Mouse (Mus musculus) olfactory bulb, adult 2 months (tissue): ENCODE results near the gene Dhrs1.

Experiments
- CTCF ChIP-seq: fragments of 200-500 bp; IDR thresholded peaks from 2 replicates; pipeline ENCODE4 v1.5.1; 2012; ENCODE audit warnings: low read depth, mild to moderate bottlenecking, low read length, moderate library complexity; ENCODE audit not compliant: insufficient read depth
- POLR2A ChIP-seq: fragments of 200-500 bp; IDR thresholded peaks from 2 replicates; pipeline ENCODE4 v1.6.1; 2012; ENCODE audit warnings: mild to moderate bottlenecking, low read depth, low read length, moderate library complexity; ENCODE audit not compliant: insufficient read depth

- no peak for TF ChIP-seq CTCF
- no peak for TF ChIP-seq POLR2A
These were observed 42.7 kb downstream of the Dhrs1 start for GRCm38 (mm10) chr14:55702761-55703160.
